Mouse (Mus musculus) neural tube, embryonic 11.5 days (tissue): ENCODE results near the gene Swt1. TPM values are rescaled to one million over a fixed set of nuclear protein-coding genes. Genes with fewer than 3 reads are reported as not detected.
"Not testable (repeated sequence)": the region's sequence is repeated elsewhere in the genome, so short reads cannot be mapped to it uniquely, and the experiment has no call there.

Experiments used
- ATAC-seq: fragments of 200-750 bp; cut with Nextera tagmentation; 2 replicates; pipeline ENCODE4 v1.8.0; 2017; ENCODE audit warnings: moderate number of reproducible peaks, mild to moderate bottlenecking, moderate TSS enrichment, moderate library complexity; ENCODE audit not compliant: insufficient read depth, low FRiP score, low TSS enrichment
- DNase-seq: peaks from one replicate; pipeline ENCODE4 v3.0.0-alpha.2; 2015; ENCODE audit warnings: low spot score
- H3K27ac ChIP-seq: fragments of 300-500 bp; sonication (generic); 2 replicates; pipeline ENCODE4 v1.5.1; 2014; ENCODE audit warnings: low read depth, mild to moderate bottlenecking, low read length
- H3K27me3 ChIP-seq: fragments of 300-500 bp; sonication (generic); 2 replicates; pipeline ENCODE4 v1.6.1; 2014; ENCODE audit warnings: mild to moderate bottlenecking, low read length, mixed read lengths; ENCODE audit not compliant: control insufficient read depth, insufficient read depth
- H3K36me3 ChIP-seq: fragments of 300-500 bp; sonication (generic); 2 replicates; pipeline ENCODE4 v1.6.1; 2014; ENCODE audit warnings: mild to moderate bottlenecking, low read length, moderate library complexity, mixed read lengths; ENCODE audit not compliant: control insufficient read depth, insufficient read depth
- H3K4me1 ChIP-seq: fragments of 300-500 bp; sonication (generic); 2 replicates; pipeline ENCODE4 v1.6.1; 2014; ENCODE audit warnings: low read length, mixed read lengths; ENCODE audit not compliant: control insufficient read depth, insufficient read depth
- H3K4me2 ChIP-seq: fragments of 300-500 bp; sonication (generic); 2 replicates; pipeline ENCODE4 v1.6.1; 2014; ENCODE audit warnings: low read depth, mild to moderate bottlenecking, moderate library complexity
- H3K4me3 ChIP-seq: fragments of 300-500 bp; sonication (generic); 2 replicates; pipeline ENCODE4 v1.5.1; 2014; ENCODE audit warnings: low read depth, low read length
- H3K9ac ChIP-seq: fragments of 300-500 bp; sonication (generic); 2 replicates; pipeline ENCODE4 v1.6.1; 2014; ENCODE audit warnings: mild to moderate bottlenecking, low read length
- H3K9me3 ChIP-seq: fragments of 300-500 bp; sonication (generic); 2 replicates; pipeline ENCODE4 v1.6.1; 2016; ENCODE audit warnings: low read length; ENCODE audit not compliant: control insufficient read depth
- WGBS: fragments of 180-500 bp; shearing (Covaris S2); extraction: QIAGEN DNeasy Blood & Tissue Kit; methylation state at CpG from one replicate; pipeline ENCODE4 v1.1.7; 2014; 5-methylcytosine and 5-hydroxymethylcytosine counted together
- polyA plus RNA-seq: library from polyadenylated mRNA; unstranded; fragments of >200 nt; fragmentation: Nextera tagmentation; extraction: Ambion mirVana; gene quantifications from 2 replicates; pipeline ENCODE4 v1.2.1, GENCODE M21; 2014

Gene Swt1
- polyA plus RNA-seq, 1 experiment from 2014 or later: 20.0 TPM

GRCm38 (mm10) chr1:151352911-151353310, 75.3 kb downstream of the Swt1 start:
- WGBS: 93% methylated on average over 2 of the region's 2 CpGs

GRCm38 (mm10) chr1:151348293-151348692, 80.0 kb downstream of the Swt1 start:
- WGBS: 89% methylated on average over 4 of the region's 4 CpGs
- H3K4me2 ChIP-seq, H3K27me3 ChIP-seq, ATAC-seq, H3K9ac ChIP-seq, H3K9me3 ChIP-seq, H3K27ac ChIP-seq, DNase-seq, H3K4me3 ChIP-seq: not testable (repeated sequence)
- Histone ChIP-seq H3K4me1 (peaks cover 12% of the 10 kb centered on the region), H3K36me3 (peaks cover 10% of the 10 kb centered on the region)

More at GRCm38 (mm10) chr1:151352911-151353310, 75.3 kb downstream of the Swt1 start:
- Histone ChIP-seq H3K4me2 (no peak overlapping the region), H3K27ac (no peak overlapping the region), H3K4me3 (no peak overlapping the region), H3K4me1 (no peaks in the 10 kb centered on the region), H3K9me3 (no peaks in the 10 kb centered on the region), H3K27me3 (no peaks in the 10 kb centered on the region), H3K9ac (no peak overlapping the region), H3K36me3 (peaks cover 12% of the 10 kb centered on the region)
- DNase-seq: no peak
- ATAC-seq: no peak

GRCm38 (mm10) chr1:151346681-151347127, 81.6 kb downstream of the Swt1 start:
- peaks cover 17% of the 10 kb centered on the region for H3K4me1 ChIP-seq
- H3K36me3 ChIP-seq: peaks cover 3% of the 10 kb centered on the region
- no peaks in the 10 kb centered on the region for H3K27me3 ChIP-seq
- no peak overlapping the region for H3K27ac ChIP-seq
- H3K9me3 ChIP-seq: no peaks in the 10 kb centered on the region
- no peak for ATAC-seq
- H3K9ac ChIP-seq: no peak overlapping the region
- peak overlapping the region; percentile 90 for H3K4me3 ChIP-seq
- WGBS: 60% methylated on average over 6 of the region's 6 CpGs
- peak overlapping the region; percentile 61 for H3K4me2 ChIP-seq
- no peak for DNase-seq

- Histone ChIP-seq H3K9ac (peak overlapping the region; percentile 97), H3K4me2 (peak overlapping the region; percentile 61), H3K9me3 (no peaks in the 10 kb centered on the region), H3K27ac (no peak overlapping the region), H3K27me3 (no peaks in the 10 kb centered on the region), H3K4me1 (peaks cover 18% of the 10 kb centered on the region), H3K4me3 (peak overlapping the region; percentile 90), H3K36me3 (no peaks in the 10 kb centered on the region; the same call in 1 of the 2 replicates)
- no peak for ATAC-seq
- no peak for DNase-seq
Measured at GRCm38 (mm10) chr1:151345863-151346195, 82.4 kb downstream of the Swt1 start.

- peak overlapping the region; percentile 94 for H3K27ac ChIP-seq
- H3K4me3 ChIP-seq: peak overlapping the region; percentile 90
- peaks cover 18% of the 10 kb centered on the region for H3K4me1 ChIP-seq
- peak overlapping the region; percentile 61 for H3K4me2 ChIP-seq
- H3K27me3 ChIP-seq: no peaks in the 10 kb centered on the region
- H3K9ac ChIP-seq: peak overlapping the region; percentile 97
- under 1% methylated on average over 55 of the region's 55 CpGs for WGBS
- no peaks in the 10 kb centered on the region; the same call in 1 of the 2 replicates for H3K36me3 ChIP-seq
- DNase-seq (peak; percentile 95), ATAC-seq (peak; percentile 79)
- no peaks in the 10 kb centered on the region for H3K9me3 ChIP-seq
Measured at GRCm38 (mm10) chr1:151345109-151345862, 83.0 kb downstream of the Swt1 start.

GRCm38 (mm10) chr1:151344283-151345108, 83.8 kb downstream of the Swt1 start, which contains the start of gene Ivns1abp:
Gene Ivns1abp (plus strand): TSS chr1:151344477.
- Histone ChIP-seq H3K9me3 (no peaks in the 10 kb centered on the region), H3K27me3 (no peaks in the 10 kb centered on the region), H3K4me3 (peak within 1 kb of the TSS; percentile 90), H3K4me2 (peak within 1 kb of the TSS; percentile 61), H3K36me3 (no peaks in the 10 kb centered on the region), H3K9ac (peak within 1 kb of the TSS; percentile 97), H3K27ac (peak within 1 kb of the TSS; percentile 94), H3K4me1 (peaks cover 22% of the 10 kb centered on the region)
- DNase-seq (peak; percentile 97), ATAC-seq (peak; percentile 94)
- under 1% methylated on average over 97 of the region's 104 CpGs for WGBS

GRCm38 (mm10) chr1:151343571-151344282, 84.5 kb downstream of the Swt1 start:
- peak overlapping the region; percentile 97 for H3K9ac ChIP-seq
- ATAC-seq: no peak; the same call in 1 of the 2 replicates
- DNase-seq: no peak
- no peaks in the 10 kb centered on the region for H3K27me3 ChIP-seq
- H3K4me1 ChIP-seq: peaks cover 23% of the 10 kb centered on the region
- 0 out of 2 replicates have a peak overlapping the region, but pooled peaks have one; percentile 15 for H3K27ac ChIP-seq
- H3K9me3 ChIP-seq: no peaks in the 10 kb centered on the region
- under 1% methylated on average over 17 of the region's 17 CpGs for WGBS
- H3K36me3 ChIP-seq: no peaks in the 10 kb centered on the region
- H3K4me3 ChIP-seq: peak overlapping the region; percentile 90
- peak overlapping the region; percentile 61 for H3K4me2 ChIP-seq

GRCm38 (mm10) chr1:151342968-151343367, 85.3 kb downstream of the Swt1 start:
- Histone ChIP-seq H3K9ac (no peak overlapping the region), H3K36me3 (no peaks in the 10 kb centered on the region), H3K27ac (no peak overlapping the region), H3K4me1 (peaks cover 23% of the 10 kb centered on the region), H3K4me3 (no peak overlapping the region), H3K4me2 (0 out of 2 replicates have a peak overlapping the region, but pooled peaks have one; percentile 0), H3K9me3 (no peaks in the 10 kb centered on the region), H3K27me3 (no peaks in the 10 kb centered on the region)
- WGBS: 28% methylated on average over 6 of the region's 6 CpGs
- ATAC-seq: no peak
- no peak for DNase-seq
